Mouse (Mus musculus): ENCODE measurements at regions not wholly inside any gene's neighbourhood (a gene's known extent, or its start where the extent isn't known, plus 50 kb on each side); places are given as distances from the start of the nearest gene placed in this dataset.

DNA sequence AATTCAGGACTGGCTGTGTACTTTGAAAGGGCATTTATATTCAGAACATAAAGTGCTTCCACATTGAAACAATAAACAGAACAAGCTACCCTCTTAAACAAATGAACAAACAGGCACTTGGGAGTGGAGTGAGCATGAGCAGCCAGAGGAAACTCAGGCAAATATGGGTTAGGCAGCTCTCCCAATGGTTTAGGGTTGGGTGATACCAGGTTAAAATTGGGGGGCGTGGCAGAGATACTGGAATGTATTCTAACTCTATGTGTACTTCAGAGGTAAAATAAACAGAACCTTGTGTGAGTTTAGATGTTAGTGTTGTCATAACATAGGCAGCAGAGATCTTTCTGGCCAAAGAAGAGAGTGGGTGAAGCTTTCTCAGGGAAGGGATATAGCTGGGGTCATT, 349.7 kb downstream of the Etnk1 start:
- TF ChIP-seq CTCF (IDR thresholded peaks at IDR 0.05; ENCODE audit: low read depth, low read length) (no peak), POLR2A (IDR thresholded peaks at IDR 0.05; ENCODE audit: borderline replicate concordance, low read depth, low read length) (no peak)
